Mouse (Mus musculus) hematopoietic multipotent progenitor cell, adult 10-12 weeks (in vitro differentiated cells): ENCODE measurements around the gene Retnla. TPM values are rescaled to one million over a fixed set of nuclear protein-coding genes. Genes with fewer than 3 reads are reported as not detected.

ENCODE experiments used
- polyA plus RNA-seq: library from polyadenylated mRNA; stranded (reverse); fragments of >175 nt; gene quantifications from 2 replicates; pipeline ENCODE4 v1.2.3, GENCODE M21; 2012; ENCODE audit warnings: low replicate concordance

The Retnla gene
- polyA plus RNA-seq, result 0.30 and 0.53 TPM in 2 replicates

GRCm38 (mm10) chr16:48842266-48842665, at the start of gene Retnla:
Retnla (plus strand) TSS chr16:48842551.

GRCm38 (mm10) chr16:48816695-48817094, 25.7 kb upstream of the Retnla start, which contains the start of gene Retnlb:
Retnlb (plus strand) TSS chr16:48816856.

GRCm38 (mm10) chr16:48872321-48872720, 30.0 kb downstream of the Retnla start, which contains the start of gene Retnlg:
Retnlg (plus strand) TSS chr16:48872621.

Other genes with a start within 250 kb of the Retnla start
- gene Trat1, start 70.5 kb upstream of the Retnla start, polyA plus RNA-seq, result 0.73 and 0.90 TPM in 2 replicates
- not detected in 2 replicates for gene Retnlb, start 25.7 kb upstream of the Retnla start, polyA plus RNA-seq
- gene Retnlg, start 30.1 kb downstream of the Retnla start, polyA plus RNA-seq, result 8.8 and 10.4 TPM in 2 replicates
- 3.3 and 6.3 TPM in 2 replicates for gene Dzip3, start 151.6 kb downstream of the Retnla start, polyA plus RNA-seq
- 0.14 and 1.2 TPM in 2 replicates for gene Cip2a, start 151.6 kb downstream of the Retnla start, polyA plus RNA-seq
- gene Myh15, start 214.9 kb downstream of the Retnla start, polyA plus RNA-seq, result not detected in 2 replicates